Mouse (Mus musculus) spleen, embryonic (tissue): ENCODE results near the gene Dcp1a.

Experiments
- CTCF ChIA-PET: fragments of 350-600 bp; sonication (Branson Sonifier 250); formaldehyde crosslinking; loops from one replicate; lab custom pipeline; 2022; lab: Charles Lee

Dcp1a gene

GRCm38 (mm10) chr14:30559321-30559850, 80.1 kb downstream of the Dcp1a start:
- CTCF ChIA-PET: no interaction called here

- CTCF ChIA-PET: no interaction called here
These were observed 81.6 kb downstream of the Dcp1a start for GRCm38 (mm10) chr14:30560803-30561389.

GRCm38 (mm10) chr14:30561470-30562187, 82.3 kb downstream of the Dcp1a start:
- CTCF ChIA-PET: no interaction called here

- CTCF ChIA-PET: no interaction called here
These were observed 83.0 kb downstream of the Dcp1a start for GRCm38 (mm10) chr14:30562343-30562742.

GRCm38 (mm10) chr14:30564451-30564850, 85.1 kb downstream of the Dcp1a start:
- CTCF ChIA-PET: no interaction called here

GRCm38 (mm10) chr14:30566317-30566716, 87.0 kb downstream of the Dcp1a start:
- CTCF ChIA-PET: no interaction called here

GRCm38 (mm10) chr14:30568016-30568415, 88.7 kb downstream of the Dcp1a start:
- CTCF ChIA-PET: no interaction called here

- CTCF ChIA-PET: no interaction called here
These were observed 91.0 kb downstream of the Dcp1a start for GRCm38 (mm10) chr14:30570303-30570702.

GRCm38 (mm10) chr14:30572253-30572652, 92.9 kb downstream of the Dcp1a start:
- CTCF ChIA-PET: no interaction called here

GRCm38 (mm10) chr14:30573235-30573634, 93.9 kb downstream of the Dcp1a start:
- CTCF ChIA-PET: no interaction called here

GRCm38 (mm10) chr14:30573983-30574584, 94.7 kb downstream of the Dcp1a start:
- CTCF ChIA-PET: interaction anchor here (0.5 kb wide), 2 partner anchors 22 to 150 kb away, joined by 4 read pairs; no protein-coding TSS in a partner anchor

GRCm38 (mm10) chr14:30575791-30576190, 96.5 kb downstream of the Dcp1a start:
- CTCF ChIA-PET: no interaction called here

GRCm38 (mm10) chr14:30576260-30576659, 96.9 kb downstream of the Dcp1a start:
- CTCF ChIA-PET: no interaction called here
